30 mouse cellular contexts compared by ENCODE assay signal in genomic region chr3:89084133-89084532, GRCm38 (mm10). TPM values are rescaled to one million over a fixed set of nuclear protein-coding genes. Genes with fewer than 3 reads are reported as not detected.
A peak's percentile ranks its signal among the peaks of the same experiment; 100 is the strongest.
DNase-seq lines count a peak whose midpoint lies in the region; ATAC-seq and TF ChIP-seq lines count a peak whose summit lies in the region.
"Had no signal": no experiment of that assay in that cellular context is flagged by ENCODE, and none has a peak within 500 bp of the region (broad histone marks: within the 10 kb centered on the region; RNA-seq: fewer than 3 reads in every experiment).

No protein-coding gene starts in this region.

- dilution Hi-C loops in CH12.LX (cut with MboI; ENCODE audit: extremely low pct_ligation_motif_present, extremely low pct_unique_long_range_greater_than_20kb, low sequenced_read_pairs), result no loop called here

- no peak for TF ChIP-seq RAD21 in CH12.LX (IDR thresholded peaks at IDR 0.05; ENCODE audit: low read depth, low read length)

- H3K36me3 ChIP-seq in hindbrain, embryonic 16.5 days (ENCODE audit: control insufficient read depth, insufficient read depth, low read length), result peaks cover 35% of the 10 kb centered on the region
- peaks cover 75% of the 10 kb centered on the region for H3K36me3 ChIP-seq in hindbrain, embryonic 13.5 days
- H3K36me3 ChIP-seq in CH12.LX (replicated peaks in 1 of 2; ENCODE audit: control insufficient read depth in 1 of 2, insufficient read depth in 1 of 2, low read length in 1 of 2), result peaks cover 8 to 22% of the 10 kb centered on the region in 2 experiments

- H3K4me2 ChIP-seq in hindbrain, embryonic 16.5 days (ENCODE audit: low read length), result no peak overlapping the region
- no peak overlapping the region for H3K4me2 ChIP-seq in hindbrain, embryonic 13.5 days
- H3K4me2 ChIP-seq in CH12.LX (ENCODE audit: insufficient read depth, low read depth, poor library complexity, severe bottlenecking), result peak overlapping the region; percentile 85
- H3K4me2 ChIP-seq: embryonic facial prominence, embryonic 13.5 days; embryonic facial prominence, embryonic 15.5 days; forebrain, embryonic 12.5 days had no signal

- H3K4me3 ChIP-seq in hindbrain, embryonic 16.5 days (ENCODE audit: low read length), result no peak overlapping the region
- H3K4me3 ChIP-seq in hindbrain, embryonic 13.5 days, result no peak overlapping the region
- no peak overlapping the region for H3K4me3 ChIP-seq in CH12.LX (replicated peaks in 1 of 3; ENCODE audit: low read depth in 2 of 3, low read length in 2 of 3, poor library complexity in 1 of 3)
- no peak overlapping the region for H3K4me3 ChIP-seq in cortical plate, adult 2 months (ENCODE audit: insufficient read depth, low read length)
- H3K4me3 ChIP-seq: embryonic facial prominence, embryonic 13.5 days; embryonic facial prominence, embryonic 15.5 days; erythroblast, embryonic 14.5 days; forebrain, embryonic 10.5 days; forebrain, embryonic 12.5 days had no signal

- peak; percentile 56 for DNase-seq in right cerebral cortex, adult 18-20 months
- DNase-seq in right cerebral cortex, postnatal 4 days, result no peak
- DNase-seq in CH12.LX (ENCODE audit: extremely low read depth), result no peak
- DNase-seq in spleen, postnatal 10 days (ENCODE audit: low spot score in 2 of 2), result no peak
- DNase-seq: adrenal gland, adult 2 months; adrenal gland, postnatal 10 days; adrenal gland, postnatal 25 days; B cell, adult 2 months; cerebellum, adult 11-12 months; cerebellum, adult 2 months; cerebellum, adult 9-10 months; cerebellum, postnatal 10 days; cerebellum, postnatal 25 days; embryo, embryonic 11 days had no signal

- H3K27me3 ChIP-seq in hindbrain, embryonic 16.5 days (replicated peaks; ENCODE audit: control insufficient read depth, insufficient read depth, low read length), result no peaks in the 10 kb centered on the region
- H3K27me3 ChIP-seq in hindbrain, embryonic 13.5 days, result peaks cover 13% of the 10 kb centered on the region
- H3K27me3 ChIP-seq in CH12.LX (replicated peaks), result no peaks in the 10 kb centered on the region
- H3K27me3 ChIP-seq: embryonic facial prominence, embryonic 15.5 days had no signal

- no peak overlapping the region for H3K9ac ChIP-seq in hindbrain, embryonic 16.5 days (ENCODE audit: low read depth, low read length)
- H3K9ac ChIP-seq in hindbrain, embryonic 13.5 days, result no peak overlapping the region
- H3K9ac ChIP-seq in CH12.LX (ENCODE audit: insufficient read depth, low read depth), result 0 out of 2 replicates have a peak overlapping the region, but pooled peaks have one; percentile 2
- H3K9ac ChIP-seq: embryonic facial prominence, embryonic 13.5 days; embryonic facial prominence, embryonic 15.5 days; forebrain, embryonic 12.5 days had no signal

- H3K4me1 ChIP-seq in hindbrain, embryonic 16.5 days (ENCODE audit: control insufficient read depth, insufficient read depth, low read depth, low read length), result peaks cover 4% of the 10 kb centered on the region
- peaks cover 21% of the 10 kb centered on the region for H3K4me1 ChIP-seq in hindbrain, embryonic 13.5 days (replicated peaks)
- H3K4me1 ChIP-seq in CH12.LX (ENCODE audit: control insufficient read depth in 1 of 2, insufficient read depth in 2 of 2), result peaks cover 35 to 77% of the 10 kb centered on the region in 2 experiments
- peaks cover 4% of the 10 kb centered on the region for H3K4me1 ChIP-seq in cortical plate, adult 2 months (ENCODE audit: control insufficient read depth, insufficient read depth, low read length)

- no peak for TF ChIP-seq CTCF in CH12.LX (conservative IDR thresholded peaks at IDR 0.05 in 1 of 2, IDR thresholded peaks at IDR 0.05 in 1 of 2; ENCODE audit: low read depth in 2 of 2, low read length in 2 of 2)
- TF ChIP-seq CTCF in cortical plate, adult 2 months (IDR thresholded peaks at IDR 0.05; ENCODE audit: extremely low read depth, insufficient read depth, low read length), result no peak

- in situ Hi-C loops in CH12.LX (cut with MboI; ENCODE audit: low pct_ligation_motif_present, low pct_unique_long_range_greater_than_20kb, low sequenced_read_pairs), result no loop called here

- no peaks in the 10 kb centered on the region for H3K9me3 ChIP-seq in hindbrain, embryonic 16.5 days (ENCODE audit: control insufficient read depth, low read length)
- H3K9me3 ChIP-seq in hindbrain, embryonic 13.5 days, result no peaks in the 10 kb centered on the region
- no peaks in the 10 kb centered on the region for H3K9me3 ChIP-seq in CH12.LX (replicated peaks; ENCODE audit: low read length)
- H3K9me3 ChIP-seq: embryonic facial prominence, embryonic 13.5 days; embryonic facial prominence, embryonic 15.5 days; forebrain, embryonic 10.5 days; forebrain, embryonic 12.5 days had no signal

- H3K27ac ChIP-seq in hindbrain, embryonic 16.5 days (ENCODE audit: low read depth, low read length), result 0 out of 2 replicates have a peak overlapping the region, but pooled peaks have one; percentile 5
- no peak overlapping the region for H3K27ac ChIP-seq in hindbrain, embryonic 13.5 days
- peak overlapping the region; percentile 72 for H3K27ac ChIP-seq in CH12.LX (ENCODE audit: insufficient read depth, low read depth)
- peak overlapping the region; percentile 66; the same call in 1 of the 2 replicates for H3K27ac ChIP-seq in cortical plate, adult 2 months (ENCODE audit: insufficient read depth, low read length)
- H3K27ac ChIP-seq: embryonic facial prominence, embryonic 13.5 days; embryonic facial prominence, embryonic 15.5 days; forebrain, embryonic 10.5 days; forebrain, embryonic 12.5 days had no signal

- no peak for ATAC-seq in hindbrain, embryonic 16.5 days
- ATAC-seq in hindbrain, embryonic 13.5 days (ENCODE audit: low FRiP score), result no peak
- no peak for ATAC-seq in inflammation-experienced regulatory T-cells, adult 6 months
- ATAC-seq: CD4-positive, CD25-positive, alpha-beta regulatory T cell, adult 4 months; forebrain, embryonic 14.5 days; forebrain, embryonic 16.5 days had no signal

- TF ChIP-seq EP300 in CH12.LX (IDR thresholded peaks at IDR 0.05; ENCODE audit: low read length), result 0 out of 2 replicates have a peak, but pooled peaks have one; percentile 27

- WGBS in hindbrain, embryonic 16.5 days, result 82% methylated on average over 2 of the region's 2 CpGs
- 83% methylated on average over 2 of the region's 2 CpGs for WGBS in hindbrain, embryonic 13.5 days

- H3K79me2 ChIP-seq in CH12.LX (replicated peaks; ENCODE audit: control insufficient read depth, extremely low read depth, insufficient read depth, poor library complexity, severe bottlenecking), result no peaks in the 10 kb centered on the region

- TF ChIP-seq POLR2A in CH12.LX (IDR thresholded peaks at IDR 0.05; ENCODE audit: low read depth, low read length), result no peak
- TF ChIP-seq POLR2A in cortical plate, adult 2 months (IDR thresholded peaks at IDR 0.05; ENCODE audit: extremely low read depth, insufficient read depth, low read length), result no peak

TF ChIP-seq in CH12.LX, 34 proteins besides CTCF, POLR2A, EP300 and RAD21 (continues in another document):
- TF ChIP-seq TCF12 (IDR thresholded peaks at IDR 0.05; ENCODE audit: low read depth, low read length), result peak; percentile 20; the same call in 1 of the 2 replicates
- no peak for TF ChIP-seq SIN3A (IDR thresholded peaks at IDR 0.05; ENCODE audit: low read length)
- no peak for TF ChIP-seq GABPA (IDR thresholded peaks at IDR 0.05; ENCODE audit: insufficient replicate concordance, low read depth, low read length)
- no peak; the same call in 1 of the 2 replicates for TF ChIP-seq POLR2AphosphoS2 (IDR thresholded peaks at IDR 0.05; ENCODE audit: low read depth, low read length)
- TF ChIP-seq ETS1 (conservative IDR thresholded peaks at IDR 0.05; ENCODE audit: low read depth, low read length), result peak; percentile 49; the same call in 1 of the 2 replicates
- no peak for TF ChIP-seq USF2 (conservative IDR thresholded peaks at IDR 0.05; ENCODE audit: low read depth, low read length)
- TF ChIP-seq MAX (IDR thresholded peaks at IDR 0.05; ENCODE audit: low read length), result peak; percentile 6; the same call in 1 of the 2 replicates
- TF ChIP-seq JUN (IDR thresholded peaks at IDR 0.05; ENCODE audit: insufficient read depth, low read depth, low read length), result no peak

RNA-seq across cellular contexts. Expression of gene Rusc1, which starts 9.0 kb away (rescaled TPM):
- 101 and 112 TPM in 2 replicates for polyA plus RNA-seq in hindbrain, embryonic 16.5 days (2015; fragmentation: Nextera tagmentation; extraction: Ambion mirVana)
- polyA plus RNA-seq in hindbrain, embryonic 13.5 days (2015; fragmentation: Nextera tagmentation; extraction: Ambion mirVana), result 74.5 and 76.0 TPM in 2 replicates
- total RNA-seq in CH12.LX (2012; rRNA removed) (25.1 and 30.1 TPM in 2 replicates), CH12.LX (2014; rRNA removed) (17.7 and 19.7 TPM in 2 replicates)
- 16.7 and 19.4 TPM in 2 replicates for polyA plus RNA-seq in CH12.LX (2012; ENCODE audit: insufficient read length, low read depth)
- polyA plus RNA-seq in cortical plate, adult 2 months (2012; rRNA removed), result 199 and 214 TPM in 2 replicates
- polyA plus RNA-seq in inflammation-experienced regulatory T-cells, adult 6 months (2017; shearing (Covaris generic)), result 10 to 100 TPM; 57.4 to 78.0 (median 68.9) TPM

RNA-seq across cellular contexts. Expression of gene Gm43738, which starts 16.8 kb away (rescaled TPM):
- not detected in 2 replicates for polyA plus RNA-seq in hindbrain, embryonic 16.5 days (2015; fragmentation: Nextera tagmentation; extraction: Ambion mirVana)
- not detected in 2 replicates for polyA plus RNA-seq in hindbrain, embryonic 13.5 days (2015; fragmentation: Nextera tagmentation; extraction: Ambion mirVana)
- total RNA-seq in CH12.LX (2012; rRNA removed) (0.13 TPM in 1 of 2 replicates, not detected in the other), CH12.LX (2014; rRNA removed) (not detected in 2 replicates)
- polyA plus RNA-seq in CH12.LX (2012; ENCODE audit: insufficient read length, low read depth), result not detected in 2 replicates
- not detected in 2 replicates for polyA plus RNA-seq in cortical plate, adult 2 months (2012; rRNA removed)
- polyA plus RNA-seq in inflammation-experienced regulatory T-cells, adult 6 months (2017; shearing (Covaris generic)), result not detected
- total RNA-seq: adrenal gland, adult 2 months; adrenal gland, postnatal 10 days; adrenal gland, postnatal 4 days; ES-E14; MEL had no signal
- polyA plus RNA-seq: adrenal gland, adult 2 months; CD4-positive, CD25-positive, alpha-beta regulatory T cell, adult 4 months; cerebellum, adult 2 months; embryonic facial prominence, embryonic 11.5 days; embryonic facial prominence, embryonic 13.5 days; embryonic facial prominence, embryonic 15.5 days; erythroblast, embryonic 14.5 days; forebrain, embryonic 10.5 days; forebrain, embryonic 12.5 days; forebrain, embryonic 14.5 days; forebrain, embryonic 16.5 days had no signal

RNA-seq across cellular contexts. Expression of gene Fdps, which starts 17.6 kb away (rescaled TPM):
- polyA plus RNA-seq in hindbrain, embryonic 16.5 days (2015; fragmentation: Nextera tagmentation; extraction: Ambion mirVana), result 511 and 525 TPM in 2 replicates
- polyA plus RNA-seq in hindbrain, embryonic 13.5 days (2015; fragmentation: Nextera tagmentation; extraction: Ambion mirVana), result 312 and 322 TPM in 2 replicates
- total RNA-seq in CH12.LX (2012; rRNA removed), result 243 and 244 TPM in 2 replicates
- 490 and 572 TPM in 2 replicates for total RNA-seq in CH12.LX (2014; rRNA removed)
- polyA plus RNA-seq in CH12.LX (2012; ENCODE audit: insufficient read length, low read depth), result 177 and 200 TPM in 2 replicates
- 94.9 and 107 TPM in 2 replicates for polyA plus RNA-seq in cortical plate, adult 2 months (2012; rRNA removed)
- 10 to 100 TPM; 46.3 to 92.3 (median 78.1) TPM for polyA plus RNA-seq in inflammation-experienced regulatory T-cells, adult 6 months (2017; shearing (Covaris generic))

RNA-seq across cellular contexts. Expression of gene Pklr, which starts 51.8 kb away (rescaled TPM):
- polyA plus RNA-seq in hindbrain, embryonic 16.5 days (2015; fragmentation: Nextera tagmentation; extraction: Ambion mirVana), result 0.10 and 0.11 TPM in 2 replicates
- 0.30 TPM in 1 of 2 replicates, not detected in the other for polyA plus RNA-seq in hindbrain, embryonic 13.5 days (2015; fragmentation: Nextera tagmentation; extraction: Ambion mirVana)
- not detected in 2 replicates for total RNA-seq in CH12.LX (2012; rRNA removed)
- not detected in 2 replicates for total RNA-seq in CH12.LX (2014; rRNA removed)
- polyA plus RNA-seq in CH12.LX (2012; ENCODE audit: insufficient read length, low read depth), result not detected in 2 replicates
- 0.04 and 0.08 TPM in 2 replicates for polyA plus RNA-seq in cortical plate, adult 2 months (2012; rRNA removed)
- polyA plus RNA-seq in inflammation-experienced regulatory T-cells, adult 6 months (2017; shearing (Covaris generic)), result not detected
- total RNA-seq: adrenal gland, postnatal 25 days had no signal
- polyA plus RNA-seq: CD4-positive, CD25-positive, alpha-beta regulatory T cell, adult 4 months; embryonic facial prominence, embryonic 13.5 days had no signal
